Mouse (Mus musculus): Measurements from ENCODE around the gene C77080. TPM values are rescaled to one million over a fixed set of nuclear protein-coding genes. Genes with fewer than 3 reads are reported as not detected.

C77080 gene
- polyA plus RNA-seq, 1 experiment from 2014 or later = 12.6 TPM

DNA sequence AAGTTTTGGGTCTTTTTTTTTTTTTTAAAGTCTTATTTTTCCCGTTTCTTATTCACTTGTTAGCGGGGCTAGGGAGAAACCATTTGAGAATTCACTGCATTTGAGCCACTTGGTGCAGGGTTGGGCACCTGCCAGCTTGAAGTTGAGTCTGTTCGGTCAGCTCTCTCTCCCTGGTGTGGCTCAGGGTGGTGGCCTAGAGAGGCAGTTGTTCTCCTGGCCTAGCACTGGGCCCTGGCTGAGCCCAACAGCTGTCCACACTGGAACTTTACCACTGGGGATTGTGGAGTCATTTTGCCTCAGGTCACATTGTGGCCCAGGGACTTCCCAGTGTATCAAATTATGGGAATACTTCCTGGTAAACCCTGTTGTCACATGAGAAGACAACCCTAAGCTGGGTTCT lies 26.9 kb upstream of the C77080 start:
- H3K4me1 ChIP-seq = peaks cover 21% of the 10 kb centered on the region
- H3K4me3 ChIP-seq (replicated peaks) = peak overlapping the region; percentile 53; the same call in 1 of the 2 replicates
- no peak for ATAC-seq (ENCODE audit: insufficient read depth, low FRiP score, low read depth)
- no peak overlapping the region for H3K9ac ChIP-seq
- 31% methylated on average over 3 of the region's 3 CpGs for WGBS
- H3K36me3 ChIP-seq = no peaks in the 10 kb centered on the region
- no peak overlapping the region for H3K27ac ChIP-seq
- H3K27me3 ChIP-seq (replicated peaks) = 0 out of 2 replicates have a peak, but pooled peaks cover 7% of the 10 kb centered on the region
- H3K9me3 ChIP-seq = no peaks in the 10 kb centered on the region
- peak overlapping the region; percentile 97; the same call in 1 of the 2 replicates for H3K4me2 ChIP-seq

- no peaks in the 10 kb centered on the region for H3K36me3 ChIP-seq
- H3K27ac ChIP-seq = 0 out of 2 replicates have a peak within 1 kb of the TSS, but pooled peaks have one; percentile 0
- peaks cover 21% of the 10 kb centered on the region for H3K4me1 ChIP-seq
- peak within 1 kb of the TSS; percentile 97 for H3K4me2 ChIP-seq
- 0 out of 2 replicates have a peak, but pooled peaks cover 7% of the 10 kb centered on the region for H3K27me3 ChIP-seq (replicated peaks)
- H3K4me3 ChIP-seq (replicated peaks) = peak within 1 kb of the TSS; percentile 53
- peak; percentile 29; the same call in 1 of the 2 replicates for ATAC-seq (ENCODE audit: insufficient read depth, low FRiP score, low read depth)
- peak within 1 kb of the TSS; percentile 4; the same call in 1 of the 2 replicates for H3K9ac ChIP-seq
- no peaks in the 10 kb centered on the region for H3K9me3 ChIP-seq
- under 1% methylated on average over 52 of the region's 53 CpGs for WGBS
Observed at GRCm38 (mm10) chr4:129287472-129287981, 26.3 kb upstream of the C77080 start, which contains the start of gene Sync. TSS of gene Sync (plus strand) at chr4:129287617.

GRCm38 (mm10) chr4:129286683-129287471 lies 25.7 kb upstream of the C77080 start:
- Histone ChIP-seq H3K27ac (no peak overlapping the region), H3K4me2 (peak overlapping the region; percentile 97), H3K27me3 (replicated peaks) (0 out of 2 replicates have a peak, but pooled peaks cover 7% of the 10 kb centered on the region), H3K4me3 (replicated peaks) (peak overlapping the region; percentile 53), H3K9ac (peak overlapping the region; percentile 4; the same call in 1 of the 2 replicates), H3K9me3 (no peaks in the 10 kb centered on the region), H3K36me3 (no peaks in the 10 kb centered on the region), H3K4me1 (peaks cover 21% of the 10 kb centered on the region)
- WGBS = 2% methylated on average over 28 of the region's 28 CpGs
- ATAC-seq (ENCODE audit: insufficient read depth, low FRiP score, low read depth) = peak; percentile 45

DNA sequence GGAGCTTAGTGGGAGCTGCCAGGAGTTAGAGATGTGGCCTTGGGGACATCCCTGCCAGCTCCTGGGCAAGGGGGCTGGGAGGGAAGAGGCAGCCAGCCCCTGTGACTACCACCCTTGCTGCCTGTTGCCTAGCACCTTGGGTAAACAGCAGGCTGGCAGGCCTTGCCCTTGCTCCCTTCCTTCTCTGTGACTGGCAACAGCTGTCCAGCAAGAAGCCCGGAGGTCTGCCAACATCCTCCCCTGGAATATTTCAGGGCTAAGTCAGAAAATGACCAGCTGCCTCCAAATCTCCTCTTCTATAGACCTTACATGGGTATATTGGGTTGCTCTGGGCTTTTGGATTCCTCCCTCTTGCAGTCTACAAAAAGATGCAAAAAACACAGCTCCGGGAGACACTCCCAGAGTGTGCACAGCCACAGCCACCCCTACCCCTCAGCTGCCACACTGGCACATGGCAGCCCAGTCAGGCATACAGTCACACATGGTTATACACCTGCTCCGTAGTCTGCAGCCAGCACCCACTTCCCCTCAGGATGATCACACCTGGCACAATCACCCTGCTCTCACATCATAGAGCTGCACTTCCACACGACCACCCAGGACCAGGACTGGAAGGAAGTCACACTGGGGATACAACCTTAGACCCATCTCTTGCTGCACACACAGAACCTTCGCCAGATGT lies 24.9 kb upstream of the C77080 start:
- Histone ChIP-seq H3K4me1 (peaks cover 21% of the 10 kb centered on the region), H3K4me3 (replicated peaks) (peak overlapping the region; percentile 53), H3K27ac (no peak overlapping the region), H3K27me3 (replicated peaks) (0 out of 2 replicates have a peak, but pooled peaks cover 7% of the 10 kb centered on the region), H3K36me3 (no peaks in the 10 kb centered on the region), H3K9ac (no peak overlapping the region), H3K4me2 (peak overlapping the region; percentile 97), H3K9me3 (no peaks in the 10 kb centered on the region)
- WGBS = 46% methylated on average over 5 of the region's 5 CpGs
- 0 out of 2 replicates have a peak, but pooled peaks have one; percentile 36 for ATAC-seq (ENCODE audit: insufficient read depth, low FRiP score, low read depth)

GRCm38 (mm10) chr4:129284685-129285084 lies 23.5 kb upstream of the C77080 start:
- 80% methylated on average over 2 of the region's 2 CpGs for WGBS

GRCm38 (mm10) chr4:129283226-129283625 lies 22.0 kb upstream of the C77080 start:
- no peaks in the 10 kb centered on the region for H3K36me3 ChIP-seq
- no peak overlapping the region for H3K4me2 ChIP-seq
- no peak overlapping the region for H3K9ac ChIP-seq
- peaks cover 21% of the 10 kb centered on the region for H3K4me1 ChIP-seq
- H3K27ac ChIP-seq = no peak overlapping the region
- no peak overlapping the region for H3K4me3 ChIP-seq (replicated peaks)
- no peaks in the 10 kb centered on the region for H3K9me3 ChIP-seq
- H3K27me3 ChIP-seq (replicated peaks) = 0 out of 2 replicates have a peak, but pooled peaks cover 7% of the 10 kb centered on the region
- ATAC-seq (ENCODE audit: insufficient read depth, low FRiP score, low read depth) = no peak
- WGBS = 88% methylated on average over 5 of the region's 5 CpGs

More at GRCm38 (mm10) chr4:129284685-129285084, 23.5 kb upstream of the C77080 start:
- Histone ChIP-seq H3K36me3 (no peaks in the 10 kb centered on the region), H3K27ac (no peak overlapping the region), H3K4me2 (no peak overlapping the region), H3K4me3 (replicated peaks) (no peak overlapping the region), H3K4me1 (peaks cover 21% of the 10 kb centered on the region), H3K9ac (no peak overlapping the region), H3K27me3 (replicated peaks) (0 out of 2 replicates have a peak, but pooled peaks cover 7% of the 10 kb centered on the region), H3K9me3 (no peaks in the 10 kb centered on the region)
- no peak for ATAC-seq (ENCODE audit: insufficient read depth, low FRiP score, low read depth)

GRCm38 (mm10) chr4:129282786-129283185 lies 21.6 kb upstream of the C77080 start:
- 87% methylated on average over 5 of the region's 5 CpGs for WGBS
- Histone ChIP-seq H3K4me3 (replicated peaks) (no peak overlapping the region), H3K4me2 (no peak overlapping the region), H3K27me3 (replicated peaks) (0 out of 2 replicates have a peak, but pooled peaks cover 7% of the 10 kb centered on the region), H3K4me1 (peaks cover 20% of the 10 kb centered on the region), H3K27ac (no peak overlapping the region), H3K9me3 (no peaks in the 10 kb centered on the region), H3K9ac (no peak overlapping the region), H3K36me3 (no peaks in the 10 kb centered on the region)
- no peak for ATAC-seq (ENCODE audit: insufficient read depth, low FRiP score, low read depth)

DNA sequence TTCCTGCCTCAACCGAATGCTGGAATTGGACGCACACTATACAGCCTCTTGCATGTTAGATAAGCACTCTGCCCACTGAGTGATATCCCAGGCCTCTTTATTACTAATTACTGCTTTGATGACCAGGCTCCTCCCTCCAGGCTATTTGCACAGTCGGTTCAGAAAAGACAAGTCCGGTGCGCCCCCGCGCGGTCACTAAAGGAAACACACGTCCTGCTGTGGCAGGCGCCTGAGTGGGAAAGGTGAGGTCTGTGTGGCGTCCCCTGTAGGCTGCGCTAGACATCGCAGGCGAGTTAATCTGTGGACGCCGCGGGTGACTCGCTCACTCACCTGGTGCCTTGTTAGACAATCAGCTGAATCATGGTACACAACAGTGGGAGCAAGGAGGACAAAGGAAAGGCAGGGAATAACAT lies 15.3 kb upstream of the C77080 start:
- H3K9ac ChIP-seq = no peak overlapping the region
- no peaks in the 10 kb centered on the region for H3K27me3 ChIP-seq (replicated peaks)
- H3K4me1 ChIP-seq = no peaks in the 10 kb centered on the region; the same call in 1 of the 2 replicates
- no peak; the same call in 1 of the 2 replicates for ATAC-seq (ENCODE audit: insufficient read depth, low FRiP score, low read depth)
- H3K36me3 ChIP-seq = no peaks in the 10 kb centered on the region
- H3K4me3 ChIP-seq (replicated peaks) = no peak overlapping the region
- under 1% methylated on average over 18 of the region's 18 CpGs for WGBS
- peak overlapping the region; percentile 29; the same call in 1 of the 2 replicates for H3K4me2 ChIP-seq
- no peaks in the 10 kb centered on the region for H3K9me3 ChIP-seq
- no peak overlapping the region for H3K27ac ChIP-seq

DNA sequence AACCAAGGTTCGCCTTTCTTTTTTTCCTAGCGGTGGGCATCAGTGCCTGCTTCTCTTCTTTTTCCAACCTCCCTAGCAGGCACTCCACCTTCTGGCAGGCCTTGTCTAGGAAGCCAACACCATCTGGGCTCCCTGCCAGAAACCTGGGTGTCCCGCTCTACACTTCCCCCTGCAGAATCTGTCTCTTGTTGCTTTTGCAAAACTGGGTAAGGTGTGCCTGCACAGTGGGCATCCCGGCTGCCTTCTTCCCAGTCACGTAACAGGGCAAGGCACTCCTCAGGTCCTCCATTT lies 11.5 kb upstream of the C77080 start:
- no peaks in the 10 kb centered on the region for H3K9me3 ChIP-seq
- no peaks in the 10 kb centered on the region for H3K36me3 ChIP-seq
- H3K4me2 ChIP-seq = peak overlapping the region; percentile 44
- H3K4me3 ChIP-seq (replicated peaks) = no peak overlapping the region; the same call in 1 of the 2 replicates
- H3K27ac ChIP-seq = peak overlapping the region; percentile 80
- no peaks in the 10 kb centered on the region; the same call in 1 of the 2 replicates for H3K4me1 ChIP-seq
- no peaks in the 10 kb centered on the region for H3K27me3 ChIP-seq (replicated peaks)
- 28% methylated on average over 5 of the region's 5 CpGs for WGBS
- no peak overlapping the region for H3K9ac ChIP-seq
- peak; percentile 68; the same call in 1 of the 2 replicates for ATAC-seq (ENCODE audit: insufficient read depth, low FRiP score, low read depth)

GRCm38 (mm10) chr4:129271991-129272755 lies 11.0 kb upstream of the C77080 start:
- Histone ChIP-seq H3K4me1 (no peaks in the 10 kb centered on the region; the same call in 1 of the 2 replicates), H3K4me3 (replicated peaks) (peak overlapping the region; percentile 18), H3K9me3 (no peaks in the 10 kb centered on the region), H3K27me3 (replicated peaks) (no peaks in the 10 kb centered on the region), H3K4me2 (peak overlapping the region; percentile 44), H3K9ac (no peak overlapping the region), H3K27ac (peak overlapping the region; percentile 80), H3K36me3 (no peaks in the 10 kb centered on the region)
- 20% methylated on average over 15 of the region's 15 CpGs for WGBS
- ATAC-seq (ENCODE audit: insufficient read depth, low FRiP score, low read depth) = peak; percentile 95

DNA sequence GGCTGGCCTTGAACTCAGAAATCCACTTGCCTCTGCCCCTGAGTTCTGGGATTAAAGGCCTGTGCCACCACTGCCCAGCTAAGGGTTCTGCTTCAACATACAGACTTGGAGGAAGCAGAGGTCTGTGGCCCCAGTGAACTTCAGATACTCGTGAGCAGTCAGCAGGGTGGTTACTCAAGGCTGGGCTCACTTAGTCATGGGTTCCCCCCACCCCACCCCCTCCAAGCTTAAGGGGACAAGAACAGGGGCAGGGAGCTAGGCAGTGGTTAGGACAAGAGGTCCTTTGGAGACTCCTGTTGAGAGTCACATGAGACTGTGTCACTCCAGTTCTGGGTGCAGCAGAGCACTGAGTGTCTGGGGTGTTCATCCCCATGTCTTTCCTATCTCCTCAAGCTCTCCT lies 7.5 kb upstream of the C77080 start:
- Histone ChIP-seq H3K9ac (no peak overlapping the region), H3K9me3 (no peaks in the 10 kb centered on the region), H3K4me2 (no peak overlapping the region), H3K27ac (no peak overlapping the region), H3K4me3 (replicated peaks) (no peak overlapping the region), H3K4me1 (peaks cover 2% of the 10 kb centered on the region), H3K27me3 (replicated peaks) (no peaks in the 10 kb centered on the region), H3K36me3 (no peaks in the 10 kb centered on the region)
- WGBS = 54% methylated on average over 1 of the region's 1 CpGs
- no peak for ATAC-seq (ENCODE audit: insufficient read depth, low FRiP score, low read depth)

All from stomach, embryonic 15.5 days (tissue).